Mouse (Mus musculus) olfactory bulb, adult 2 months (tissue): ENCODE measurements around the gene Pdia2.

Experiments
- CTCF ChIP-seq: fragments of 200-500 bp; IDR thresholded peaks from 2 replicates; pipeline ENCODE4 v1.5.1; 2012; ENCODE audit warnings: low read depth, mild to moderate bottlenecking, low read length, moderate library complexity; ENCODE audit not compliant: insufficient read depth
- POLR2A ChIP-seq: fragments of 200-500 bp; IDR thresholded peaks from 2 replicates; pipeline ENCODE4 v1.6.1; 2012; ENCODE audit warnings: mild to moderate bottlenecking, low read depth, low read length, moderate library complexity; ENCODE audit not compliant: insufficient read depth

- no peak for TF ChIP-seq CTCF
- no peak for TF ChIP-seq POLR2A
These were observed 3.1 kb upstream of the Pdia2 start for GRCm38 (mm10) chr17:26201998-26202397.
